Mouse (Mus musculus): ENCODE results near the gene Emcn. TPM values are rescaled to one million over a fixed set of nuclear protein-coding genes. Genes with fewer than 3 reads are reported as not detected.

Gene Emcn
- total RNA-seq (2015) (0.88 and 2.0 TPM in 2 replicates), total RNA-seq (2017) (0.12 and 1.6 TPM in 2 replicates)

- ATAC-seq (replicated peaks; ENCODE audit: poor library complexity): peak; percentile 55
Measured at GRCm38 (mm10) chr3:137340938-137341337, at the start of gene Emcn. Emcn (plus strand) TSS chr3:137341067.

GRCm38 (mm10) chr3:137293174-137293591, 47.7 kb upstream of the Emcn start:
- ATAC-seq (replicated peaks; ENCODE audit: poor library complexity): peak; percentile 90

GRCm38 (mm10) chr3:137298230-137298629, 42.6 kb upstream of the Emcn start:
- ATAC-seq (replicated peaks; ENCODE audit: poor library complexity): no peak

GRCm38 (mm10) chr3:137300210-137300609, 40.7 kb upstream of the Emcn start:
- ATAC-seq (replicated peaks; ENCODE audit: poor library complexity): peak; percentile 75

GRCm38 (mm10) chr3:137301195-137301594, 39.7 kb upstream of the Emcn start:
- ATAC-seq (replicated peaks; ENCODE audit: poor library complexity): peak; percentile 85

- no peak for ATAC-seq (replicated peaks; ENCODE audit: poor library complexity)
Measured at GRCm38 (mm10) chr3:137302804-137303203, 38.1 kb upstream of the Emcn start.

GRCm38 (mm10) chr3:137309959-137310358, 30.9 kb upstream of the Emcn start:
- no peak for ATAC-seq (replicated peaks; ENCODE audit: poor library complexity)

- no peak for ATAC-seq (replicated peaks; ENCODE audit: poor library complexity)
Measured at GRCm38 (mm10) chr3:137312540-137312939, 28.3 kb upstream of the Emcn start.

GRCm38 (mm10) chr3:137313775-137314362, 27.0 kb upstream of the Emcn start:
- no peak for ATAC-seq (replicated peaks; ENCODE audit: poor library complexity)

- no peak for ATAC-seq (replicated peaks; ENCODE audit: poor library complexity)
Measured at GRCm38 (mm10) chr3:137318371-137318770, 22.5 kb upstream of the Emcn start.

GRCm38 (mm10) chr3:137319950-137320349, 20.9 kb upstream of the Emcn start:
- peak; percentile 29; the same call in 1 of the 2 replicates for ATAC-seq (replicated peaks; ENCODE audit: poor library complexity)

- no peak for ATAC-seq (replicated peaks; ENCODE audit: poor library complexity)
Measured at GRCm38 (mm10) chr3:137322304-137322703, 18.6 kb upstream of the Emcn start.

GRCm38 (mm10) chr3:137329898-137330297, 11.0 kb upstream of the Emcn start:
- ATAC-seq (replicated peaks; ENCODE audit: poor library complexity): no peak

GRCm38 (mm10) chr3:137330950-137331349, 9.9 kb upstream of the Emcn start:
- no peak for ATAC-seq (replicated peaks; ENCODE audit: poor library complexity)

GRCm38 (mm10) chr3:137332531-137332930, 8.3 kb upstream of the Emcn start:
- ATAC-seq (replicated peaks; ENCODE audit: poor library complexity): no peak

GRCm38 (mm10) chr3:137335957-137336356, 4.9 kb upstream of the Emcn start:
- no peak for ATAC-seq (replicated peaks; ENCODE audit: poor library complexity)

GRCm38 (mm10) chr3:137343446-137343845, 2.6 kb downstream of the Emcn start:
- no peak for ATAC-seq (replicated peaks; ENCODE audit: poor library complexity)

GRCm38 (mm10) chr3:137351882-137352281, 11.0 kb downstream of the Emcn start:
- ATAC-seq (replicated peaks; ENCODE audit: poor library complexity): no peak

- no peak for ATAC-seq (replicated peaks; ENCODE audit: poor library complexity)
Measured at GRCm38 (mm10) chr3:137356697-137357096, 15.8 kb downstream of the Emcn start.

- no peak for ATAC-seq (replicated peaks; ENCODE audit: poor library complexity)
Measured at GRCm38 (mm10) chr3:137367123-137367825, 26.4 kb downstream of the Emcn start.

GRCm38 (mm10) chr3:137367826-137368325, 27.0 kb downstream of the Emcn start:
- no peak for ATAC-seq (replicated peaks; ENCODE audit: poor library complexity)

- no peak for ATAC-seq (replicated peaks; ENCODE audit: poor library complexity)
Measured at GRCm38 (mm10) chr3:137372854-137373253, 32.0 kb downstream of the Emcn start.
